Mouse (Mus musculus) liver, embryonic 11.5 days (tissue): ENCODE results near the gene Ngdn. TPM values are rescaled to one million over a fixed set of nuclear protein-coding genes. Genes with fewer than 3 reads are reported as not detected.
"Not testable (repeated sequence)": the region's sequence is repeated elsewhere in the genome, so short reads cannot be mapped to it uniquely, and the experiment has no call there.

Experiments used
- ATAC-seq: fragments of 200-750 bp; cut with Nextera tagmentation; replicated peaks from 2 replicates; pipeline ENCODE4 v1.8.0; 2017; ENCODE audit warnings: moderate number of reproducible peaks, mild to moderate bottlenecking, moderate TSS enrichment, moderate library complexity; ENCODE audit not compliant: low FRiP score
- DNase-seq: peaks from one replicate; pipeline ENCODE4 v3.0.0-alpha.2; 2017; ENCODE audit warnings: low spot score
- H3K27ac ChIP-seq: fragments of 300-500 bp; sonication (generic); 2 replicates; pipeline ENCODE4 v1.5.1; 2014; ENCODE audit warnings: mild to moderate bottlenecking, low read depth, low read length, control low read depth
- H3K27me3 ChIP-seq: fragments of 300-500 bp; sonication (generic); replicated peaks from 2 replicates; pipeline ENCODE4 v1.6.1; 2014; ENCODE audit warnings: low read length, mixed read lengths; ENCODE audit not compliant: control insufficient read depth, insufficient read depth
- H3K36me3 ChIP-seq: fragments of 300-500 bp; sonication (generic); 2 replicates; pipeline ENCODE4 v1.6.1; 2014; ENCODE audit warnings: mild to moderate bottlenecking, low read length, moderate library complexity, mixed read lengths; ENCODE audit not compliant: control insufficient read depth, insufficient read depth
- H3K4me1 ChIP-seq: fragments of 300-500 bp; sonication (generic); replicated peaks from 2 replicates; pipeline ENCODE4 v1.6.1; 2014; ENCODE audit warnings: low read length, mixed read lengths; ENCODE audit not compliant: control insufficient read depth, insufficient read depth
- H3K4me2 ChIP-seq: fragments of 300-500 bp; sonication (generic); 2 replicates; pipeline ENCODE4 v1.6.1; 2014; ENCODE audit warnings: mild to moderate bottlenecking, control low read depth, moderate library complexity
- H3K4me3 ChIP-seq: fragments of 300-500 bp; sonication (generic); 2 replicates; pipeline ENCODE4 v1.5.1; 2014; ENCODE audit warnings: low read depth, low read length, control low read depth
- H3K9ac ChIP-seq: fragments of 300-500 bp; sonication (generic); 2 replicates; pipeline ENCODE4 v1.6.1; 2014; ENCODE audit warnings: low read depth, low read length, control low read depth
- H3K9me3 ChIP-seq: fragments of 300-500 bp; sonication (generic); 2 replicates; pipeline ENCODE4 v1.6.1; 2016; ENCODE audit warnings: low read length, inconsistent platforms, mixed read lengths; ENCODE audit not compliant: control insufficient read depth
- WGBS: fragments of 180-500 bp; shearing (Covaris S2); extraction: QIAGEN DNeasy Blood & Tissue Kit; methylation state at CpG from one replicate; pipeline ENCODE4 v1.1.7; 2014; 5-methylcytosine and 5-hydroxymethylcytosine counted together
- polyA plus RNA-seq: library from polyadenylated mRNA; unstranded; fragments of >200 nt; fragmentation: Nextera tagmentation; extraction: Ambion mirVana; gene quantifications from 2 replicates; pipeline ENCODE4 v1.2.1, GENCODE M21; 2014

Ngdn gene
- polyA plus RNA-seq, 1 experiment from 2014 or later, result 95.6 TPM

- H3K9me3 ChIP-seq, result no peaks in the 10 kb centered on the region
- peaks cover 3% of the 10 kb centered on the region for H3K36me3 ChIP-seq
- 24% methylated on average over 5 of the region's 5 CpGs for WGBS
- no peak for DNase-seq
- peaks cover 11% of the 10 kb centered on the region for H3K4me1 ChIP-seq
- H3K4me2 ChIP-seq, result no peak overlapping the region
- ATAC-seq, result no peak
- no peak overlapping the region for H3K4me3 ChIP-seq
- H3K27ac ChIP-seq, result no peak overlapping the region
- H3K27me3 ChIP-seq, result no peaks in the 10 kb centered on the region
- no peak overlapping the region for H3K9ac ChIP-seq
These were observed 13.1 kb downstream of the Ngdn start for GRCm38 (mm10) chr14:55028333-55028835.

GRCm38 (mm10) chr14:55029034-55029698 lies 13.9 kb downstream of the Ngdn start:
- peak; percentile 62; the same call in 1 of the 2 replicates for ATAC-seq

GRCm38 (mm10) chr14:55032695-55033225 lies 17.5 kb downstream of the Ngdn start:
- WGBS, result 61% methylated on average over 19 of the region's 19 CpGs
- Histone ChIP-seq H3K4me2 (no peak overlapping the region), H3K27me3 (no peaks in the 10 kb centered on the region), H3K9ac (no peak overlapping the region), H3K4me1 (peaks cover 11% of the 10 kb centered on the region), H3K9me3 (no peaks in the 10 kb centered on the region), H3K27ac (no peak overlapping the region), H3K36me3 (no peaks in the 10 kb centered on the region), H3K4me3 (no peak overlapping the region)
- ATAC-seq (no peak), DNase-seq (no peak)

More at GRCm38 (mm10) chr14:55029034-55029698, 13.9 kb downstream of the Ngdn start:
- 9% methylated on average over 11 of the region's 11 CpGs for WGBS
- H3K27me3 ChIP-seq, result no peaks in the 10 kb centered on the region
- no peak overlapping the region for H3K9ac ChIP-seq
- H3K27ac ChIP-seq, result no peak overlapping the region
- H3K36me3 ChIP-seq, result peaks cover 2% of the 10 kb centered on the region; the same call in 1 of the 2 replicates
- H3K4me3 ChIP-seq, result no peak overlapping the region
- peak overlapping the region; percentile 19; the same call in 1 of the 2 replicates for H3K4me2 ChIP-seq
- no peaks in the 10 kb centered on the region for H3K9me3 ChIP-seq
- H3K4me1 ChIP-seq, result peaks cover 11% of the 10 kb centered on the region
- DNase-seq, result no peak

- WGBS, result no CpG with 5 or more reads among the region's 2 CpGs
- not testable (repeated sequence) for H3K27ac ChIP-seq, H3K4me2 ChIP-seq, H3K36me3 ChIP-seq, H3K27me3 ChIP-seq, DNase-seq, ATAC-seq, H3K4me3 ChIP-seq, H3K4me1 ChIP-seq, H3K9me3 ChIP-seq, H3K9ac ChIP-seq
These were observed 28.4 kb downstream of the Ngdn start for GRCm38 (mm10) chr14:55043694-55044093.

GRCm38 (mm10) chr14:55047971-55048531 lies 32.8 kb downstream of the Ngdn start:
- 0 out of 2 replicates have a peak, but pooled peaks cover 3% of the 10 kb centered on the region for H3K27me3 ChIP-seq
- no peaks in the 10 kb centered on the region for H3K9me3 ChIP-seq
- no peak overlapping the region for H3K27ac ChIP-seq
- DNase-seq (no peak), ATAC-seq (no peak)
- whole genome bisulfite sequencing, result 71% methylated on average over 2 of the region's 2 CpGs
- no peaks in the 10 kb centered on the region for H3K36me3 ChIP-seq
- H3K4me1 ChIP-seq, result no peaks in the 10 kb centered on the region
- H3K9ac ChIP-seq, result no peak overlapping the region
- H3K4me2 ChIP-seq, result no peak overlapping the region
- no peak overlapping the region for H3K4me3 ChIP-seq

- ATAC-seq (no peak), DNase-seq (no peak)
- peaks cover 3% of the 10 kb centered on the region; the same call in 1 of the 2 replicates for H3K27me3 ChIP-seq
- H3K9me3 ChIP-seq, result no peaks in the 10 kb centered on the region
- 86% methylated on average over 9 of the region's 9 CpGs for WGBS
- H3K4me1 ChIP-seq, result no peaks in the 10 kb centered on the region
- H3K4me3 ChIP-seq, result no peak overlapping the region
- no peak overlapping the region for H3K27ac ChIP-seq
- no peak overlapping the region for H3K4me2 ChIP-seq
- H3K9ac ChIP-seq, result no peak overlapping the region
- H3K36me3 ChIP-seq, result no peaks in the 10 kb centered on the region
These were observed 37.2 kb downstream of the Ngdn start for GRCm38 (mm10) chr14:55052496-55052895.

GRCm38 (mm10) chr14:55053050-55053449 lies 37.8 kb downstream of the Ngdn start:
- no peak for ATAC-seq
- H3K36me3 ChIP-seq, result no peaks in the 10 kb centered on the region
- H3K4me3 ChIP-seq, result no peak overlapping the region
- no peak overlapping the region for H3K9ac ChIP-seq
- no peaks in the 10 kb centered on the region; the same call in 1 of the 2 replicates for H3K4me1 ChIP-seq
- 69% methylated on average over 4 of the region's 4 CpGs for WGBS
- H3K27ac ChIP-seq, result no peak overlapping the region
- DNase-seq, result no peak
- H3K4me2 ChIP-seq, result no peak overlapping the region
- H3K27me3 ChIP-seq, result peaks cover 3% of the 10 kb centered on the region; the same call in 1 of the 2 replicates
- no peaks in the 10 kb centered on the region for H3K9me3 ChIP-seq

GRCm38 (mm10) chr14:55053708-55054190 lies 38.5 kb downstream of the Ngdn start:
- Histone ChIP-seq H3K27ac (no peak overlapping the region), H3K36me3 (no peaks in the 10 kb centered on the region), H3K4me2 (no peak overlapping the region), H3K9ac (no peak overlapping the region), H3K4me3 (no peak overlapping the region), H3K4me1 (peaks cover 5% of the 10 kb centered on the region), H3K27me3 (peaks cover 3% of the 10 kb centered on the region; the same call in 1 of the 2 replicates), H3K9me3 (no peaks in the 10 kb centered on the region)
- DNase-seq, result no peak
- ATAC-seq, result no peak
- 90% methylated on average over 17 of the region's 17 CpGs for WGBS
